ENCODE assay signal across 1 mouse cellular context in the genomic region with DNA sequence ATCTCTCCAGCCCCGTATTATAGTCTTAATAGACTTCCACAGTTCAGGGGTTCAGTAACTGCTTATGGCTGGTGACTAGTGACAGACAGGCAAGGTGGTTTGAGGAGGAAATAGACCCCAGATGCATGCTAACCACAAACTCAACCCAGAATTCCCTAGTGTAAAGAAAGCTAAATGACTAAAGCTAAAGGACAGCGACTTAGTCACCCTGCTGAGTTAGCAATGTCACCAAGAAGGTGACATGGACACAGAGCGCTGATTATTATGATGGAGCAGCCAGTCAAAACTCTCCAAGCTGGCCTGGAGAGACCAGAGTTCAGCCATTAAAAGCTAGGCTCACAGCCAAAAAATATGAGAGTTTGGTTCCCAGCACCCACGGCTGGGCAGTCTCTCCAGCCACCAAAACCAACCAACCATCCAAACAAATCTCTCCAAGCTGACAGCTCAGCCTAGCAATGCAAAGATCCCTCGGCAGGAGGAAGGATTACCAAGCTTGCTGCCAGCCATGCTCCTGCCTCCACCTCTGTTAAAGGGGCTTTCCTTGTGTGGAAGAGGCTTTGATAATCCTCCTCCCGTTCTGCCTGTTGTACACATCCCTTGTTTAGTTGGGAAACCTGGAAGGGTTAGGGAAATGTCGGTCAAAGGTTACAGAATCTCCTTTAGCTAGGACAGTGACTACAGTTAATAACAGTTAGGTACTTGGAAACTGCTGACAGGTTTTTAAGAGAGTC.
TF ChIP-seq lines count a peak whose summit lies in the region.

No protein-coding gene starts in this region.

TF ChIP-seq in MEL, 35 proteins besides CTCF, POLR2A, EP300 and RAD21 (continued from another document):
- no peak for TF ChIP-seq TCF12 (IDR thresholded peaks at IDR 0.05; ENCODE audit: low read depth, low read length)
- TF ChIP-seq SMC3 (IDR thresholded peaks at IDR 0.05; ENCODE audit: low read depth, low read length) = no peak
- no peak for TF ChIP-seq SIN3A (IDR thresholded peaks at IDR 0.05; ENCODE audit: low read length)
- TF ChIP-seq MAFK (IDR thresholded peaks at IDR 0.05; ENCODE audit: borderline replicate concordance, low read depth, low read length) = no peak
- no peak for TF ChIP-seq USF2 (IDR thresholded peaks at IDR 0.05; ENCODE audit: borderline replicate concordance in 1 of 2, insufficient read depth in 1 of 2, low read depth in 1 of 2, low read length in 2 of 2)
